ENCODE assay signal across 8 mouse cellular contexts in the genomic region with DNA sequence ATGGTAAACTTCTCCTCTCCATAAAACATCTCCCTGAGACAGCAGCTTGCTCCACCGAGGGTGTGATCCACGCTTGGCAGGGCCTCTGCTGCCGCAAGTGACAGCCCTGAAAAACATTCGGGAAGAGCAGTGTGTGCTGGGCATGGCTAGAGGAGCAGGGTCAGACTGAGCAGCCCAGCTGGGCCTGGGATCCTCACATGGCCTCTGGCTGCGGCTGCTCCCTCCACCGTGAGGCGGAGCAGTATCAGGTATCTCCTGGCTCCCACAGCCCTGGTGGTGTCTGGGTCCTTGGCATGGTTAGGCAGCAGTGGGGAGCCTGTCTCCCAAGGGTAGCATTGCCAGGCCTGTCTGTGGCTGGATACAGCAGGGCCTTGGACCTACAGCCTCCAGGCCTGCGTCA. TPM values are rescaled to one million over a fixed set of nuclear protein-coding genes. Genes with fewer than 3 reads are reported as not detected.
A peak's percentile ranks its signal among the peaks of the same experiment; 100 is the strongest.
DNase-seq lines count a peak whose midpoint lies in the region; ATAC-seq and TF ChIP-seq lines count a peak whose summit lies in the region.

No protein-coding gene starts in this region.

- H3K36me3 ChIP-seq in forebrain, postnatal 0 days (ENCODE audit: insufficient read depth), result no peaks in the 10 kb centered on the region
- no peaks in the 10 kb centered on the region for H3K36me3 ChIP-seq in hindbrain, embryonic 16.5 days (ENCODE audit: control insufficient read depth, insufficient read depth, low read length)
- H3K36me3 ChIP-seq in neural tube, embryonic 12.5 days, result peaks cover 3% of the 10 kb centered on the region; the same call in 1 of the 2 replicates

- 28% methylated on average over 8 of the region's 8 CpGs for WGBS in forebrain, postnatal 0 days
- WGBS in hindbrain, embryonic 16.5 days, result 27% methylated on average over 8 of the region's 8 CpGs
- 17% methylated on average over 8 of the region's 8 CpGs for WGBS in neural tube, embryonic 12.5 days

- peak; percentile 63 for ATAC-seq in forebrain, postnatal 0 days
- 0 out of 2 replicates have a peak, but pooled peaks have one; percentile 14 for ATAC-seq in hindbrain, embryonic 16.5 days
- 0 out of 2 replicates have a peak, but pooled peaks have one; percentile 10 for ATAC-seq in neural tube, embryonic 12.5 days (ENCODE audit: low FRiP score, low read depth)

- no peaks in the 10 kb centered on the region for H3K9me3 ChIP-seq in forebrain, postnatal 0 days (ENCODE audit: low read length)
- no peaks in the 10 kb centered on the region for H3K9me3 ChIP-seq in hindbrain, embryonic 16.5 days (ENCODE audit: control insufficient read depth, low read length)
- no peaks in the 10 kb centered on the region for H3K9me3 ChIP-seq in neural tube, embryonic 12.5 days

- DNase-seq in cerebellum, adult 9-11 months, result peak; percentile 69
- no peak for DNase-seq in cerebellum, postnatal 4 days (ENCODE audit: low spot score in 2 of 2)
- DNase-seq in Muller cell, postnatal 12 days (ENCODE audit: inconsistent ontology term), result peak; percentile 74
- peak; percentile 69 for DNase-seq in forebrain, postnatal 0 days
- DNase-seq in left cerebral cortex, adult 8-10 months (ENCODE audit: low spot score in 2 of 2), result no peak
- no peak for DNase-seq in urinary bladder, postnatal 4 days (ENCODE audit: low spot score in 2 of 2)

- H3K4me3 ChIP-seq in forebrain, postnatal 0 days (ENCODE audit: low read depth, low read length), result no peak overlapping the region
- no peak overlapping the region for H3K4me3 ChIP-seq in hindbrain, embryonic 16.5 days (ENCODE audit: low read length)
- H3K4me3 ChIP-seq in neural tube, embryonic 12.5 days, result no peak overlapping the region

- no peaks in the 10 kb centered on the region for H3K27me3 ChIP-seq in forebrain, postnatal 0 days (ENCODE audit: insufficient read depth, low read length)
- no peaks in the 10 kb centered on the region for H3K27me3 ChIP-seq in hindbrain, embryonic 16.5 days (replicated peaks; ENCODE audit: control insufficient read depth, insufficient read depth, low read length)
- no peaks in the 10 kb centered on the region for H3K27me3 ChIP-seq in neural tube, embryonic 12.5 days (replicated peaks)

- peak overlapping the region; percentile 76 for H3K27ac ChIP-seq in forebrain, postnatal 0 days (ENCODE audit: low read depth, low read length)
- H3K27ac ChIP-seq in hindbrain, embryonic 16.5 days (ENCODE audit: low read depth, low read length), result peak overlapping the region; percentile 80
- H3K27ac ChIP-seq in neural tube, embryonic 12.5 days, result peak overlapping the region; percentile 83

- no peak overlapping the region for H3K9ac ChIP-seq in forebrain, postnatal 0 days
- H3K9ac ChIP-seq in hindbrain, embryonic 16.5 days (ENCODE audit: low read depth, low read length), result peak overlapping the region; percentile 49
- peak overlapping the region; percentile 42; the same call in 1 of the 2 replicates for H3K9ac ChIP-seq in neural tube, embryonic 12.5 days

- H3K4me1 ChIP-seq in forebrain, postnatal 0 days (ENCODE audit: insufficient read depth), result peaks cover 27% of the 10 kb centered on the region
- H3K4me1 ChIP-seq in hindbrain, embryonic 16.5 days (ENCODE audit: control insufficient read depth, insufficient read depth, low read depth, low read length), result peaks cover 80% of the 10 kb centered on the region
- peaks cover 92% of the 10 kb centered on the region for H3K4me1 ChIP-seq in neural tube, embryonic 12.5 days

- TF ChIP-seq CTCF in forebrain, postnatal 0 days (IDR thresholded peaks at IDR 0.05; ENCODE audit: low read depth), result no peak

- no peak overlapping the region for H3K4me2 ChIP-seq in forebrain, postnatal 0 days (ENCODE audit: low read depth)
- H3K4me2 ChIP-seq in hindbrain, embryonic 16.5 days (ENCODE audit: low read length), result no peak overlapping the region
- H3K4me2 ChIP-seq in neural tube, embryonic 12.5 days (replicated peaks), result peak overlapping the region; percentile 36; the same call in 1 of the 2 replicates

RNA-seq across cellular contexts. Expression of gene Zmiz1, which starts 38.6 kb away (rescaled TPM):
- 48.5 and 75.6 TPM in 2 replicates for total RNA-seq in forebrain, postnatal 0 days (2014; rRNA removed)
- 27.7 and 38.0 TPM in 2 replicates for polyA plus RNA-seq in forebrain, postnatal 0 days (2015; fragmentation: Nextera tagmentation; extraction: Ambion mirVana)
- polyA plus RNA-seq in hindbrain, embryonic 16.5 days (2015; fragmentation: Nextera tagmentation; extraction: Ambion mirVana), result 50.4 and 55.0 TPM in 2 replicates
- polyA plus RNA-seq in neural tube, embryonic 12.5 days (2016; fragmentation: Nextera tagmentation; extraction: Ambion mirVana), result 62.2 and 63.4 TPM in 2 replicates
- 10 to 100 TPM; 90.1 to 94.2 (median 92.3) TPM for total RNA-seq in left cerebral cortex, adult 8-10 months (2022)

Comparison
In these comparisons a context has a peak if more than half of its experiments do, and no peak if none do; other contexts are left out.
1. DNase-seq: peak in cerebellum, adult 9-11 months (single experiment), Muller cell, postnatal 12 days (single experiment) and forebrain, postnatal 0 days (single experiment); none in cerebellum, postnatal 4 days (0 of 2), left cerebral cortex, adult 8-10 months (0 of 2) and urinary bladder, postnatal 4 days (0 of 2).
2. ATAC-seq: peak in every context shown above with its lines; median percentile 63 in forebrain, postnatal 0 days; 14 in hindbrain, embryonic 16.5 days; 10 in neural tube, embryonic 12.5 days.
3. Peak in every context shown above with its lines, with median percentiles within 50 percentile points of each other: H3K27ac ChIP-seq.